Mouse (Mus musculus) kidney, adult 2 months (tissue): ENCODE measurements at regions not wholly inside any gene's neighbourhood (a gene's known extent, or its start where the extent isn't known, plus 50 kb on each side); places are given as distances from the start of the nearest gene placed in this dataset.
A peak's percentile ranks its signal among the peaks of the same experiment; 100 is the strongest.

Source experiments
- DNase-seq: peaks from one replicate; pipeline ENCODE4 v3.0.0; 2021
- H3K27ac ChIP-seq: fragments of 200-500 bp; 2 replicates; pipeline ENCODE4 v1.5.1; 2012; ENCODE audit warnings: low read depth, low read length, control low read depth, inconsistent platforms; ENCODE audit not compliant: insufficient read depth
- H3K27me3 ChIP-seq: fragments of 200-500 bp; replicated peaks from 2 replicates; pipeline ENCODE4 v1.6.1; 2012; ENCODE audit warnings: mild to moderate bottlenecking, moderate library complexity, low read length, inconsistent platforms; ENCODE audit not compliant: control insufficient read depth, insufficient read depth
- H3K36me3 ChIP-seq: fragments of 200-500 bp; 2 replicates; pipeline ENCODE4 v1.6.1; 2012; ENCODE audit warnings: mild to moderate bottlenecking, moderate library complexity, low read length, inconsistent platforms; ENCODE audit not compliant: control insufficient read depth, insufficient read depth
- H3K4me1 ChIP-seq: fragments of 200-500 bp; 2 replicates; pipeline ENCODE4 v1.6.1; 2011; ENCODE audit warnings: low read length; ENCODE audit not compliant: control insufficient read depth, insufficient read depth
- H3K4me3 ChIP-seq: fragments of 200-500 bp; 2 replicates; pipeline ENCODE4 v1.5.1; 2011; ENCODE audit warnings: mild to moderate bottlenecking, low read depth, low read length, control low read depth; ENCODE audit not compliant: insufficient read depth
- CTCF ChIP-seq: fragments of 200-500 bp; conservative IDR thresholded peaks from 2 replicates; pipeline ENCODE4 v1.5.1; 2011; ENCODE audit warnings: low read depth, mild to moderate bottlenecking, control low read depth, low read length, moderate library complexity, mixed read lengths; ENCODE audit not compliant: insufficient read depth, insufficient read length
- POLR2A ChIP-seq: fragments of 200-500 bp; IDR thresholded peaks from one replicate; pipeline ENCODE4 v1.6.1; 2011; ENCODE audit warnings: low read depth, low read length, control low read depth
- WGBS: fragments of 180-500 bp; shearing (Covaris S2); methylation state at CpG from one replicate; pipeline ENCODE4 v1.1.7; 2018; 5-methylcytosine and 5-hydroxymethylcytosine counted together

- WGBS = 69% methylated on average over 5 of the region's 5 CpGs
- TF ChIP-seq CTCF (no peak), POLR2A (no peak)
- H3K27me3 ChIP-seq = no peaks in the 10 kb centered on the region
- no peaks in the 10 kb centered on the region for H3K36me3 ChIP-seq
- no peak overlapping the region for H3K27ac ChIP-seq
- no peak for DNase-seq
- no peak overlapping the region for H3K4me3 ChIP-seq
- H3K4me1 ChIP-seq = no peaks in the 10 kb centered on the region
These were observed 129.8 kb upstream of the Klf4 start for GRCm38 (mm10) chr4:55662041-55662440.

DNA sequence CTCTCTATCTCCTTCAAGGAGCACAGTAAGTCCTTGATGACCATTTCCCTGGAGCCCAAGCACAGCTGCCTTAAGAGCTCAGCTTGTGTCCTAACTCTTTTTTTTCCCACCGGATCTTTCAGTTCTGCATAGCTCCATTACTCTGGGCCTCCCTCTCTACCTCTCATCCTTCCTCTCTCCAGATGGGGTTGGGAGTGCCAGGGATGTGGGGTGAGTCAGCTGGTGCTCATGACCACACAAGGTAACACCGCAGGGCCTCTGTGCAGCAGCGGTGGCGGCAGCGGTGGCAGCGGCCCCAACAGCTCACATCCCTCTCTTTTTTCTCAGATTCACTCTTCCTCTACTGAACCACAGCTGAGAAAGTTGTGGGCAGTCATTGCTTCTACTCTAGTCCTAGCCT, 126.6 kb upstream of the Klf4 start:
- TF ChIP-seq CTCF (no peak), POLR2A (no peak)
- Histone ChIP-seq H3K27me3 (no peaks in the 10 kb centered on the region), H3K4me1 (no peaks in the 10 kb centered on the region), H3K4me3 (no peak overlapping the region), H3K36me3 (no peaks in the 10 kb centered on the region), H3K27ac (no peak overlapping the region)
- 91% methylated on average over 6 of the region's 6 CpGs for WGBS
- DNase-seq = no peak

DNA sequence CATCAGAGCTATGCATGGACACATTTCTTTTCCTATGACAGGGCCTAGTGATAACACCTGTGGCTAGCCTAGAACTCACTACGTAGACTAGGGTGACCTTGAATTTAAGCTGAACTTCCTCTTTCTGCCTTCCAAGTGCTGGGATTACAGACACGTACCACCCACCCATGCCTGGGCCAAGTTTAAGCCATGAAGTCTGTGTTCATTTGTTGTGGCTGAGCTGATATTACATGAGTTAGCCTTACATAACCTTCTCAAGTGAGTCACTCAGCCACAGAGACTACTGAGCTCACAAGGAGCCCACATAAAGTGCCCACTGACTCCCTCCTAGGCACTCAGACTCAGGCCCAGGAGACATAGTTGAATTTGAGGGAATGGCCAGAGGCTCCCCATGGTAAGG, 123.1 kb upstream of the Klf4 start:
- Histone ChIP-seq H3K36me3 (no peaks in the 10 kb centered on the region), H3K27ac (no peak overlapping the region), H3K4me1 (0 out of 2 replicates have a peak, but pooled peaks cover 3% of the 10 kb centered on the region), H3K27me3 (no peaks in the 10 kb centered on the region), H3K4me3 (no peak overlapping the region)
- no peak for TF ChIP-seq POLR2A
- TF ChIP-seq CTCF = no peak
- 82% methylated on average over 2 of the region's 2 CpGs for WGBS
- DNase-seq = no peak

DNA sequence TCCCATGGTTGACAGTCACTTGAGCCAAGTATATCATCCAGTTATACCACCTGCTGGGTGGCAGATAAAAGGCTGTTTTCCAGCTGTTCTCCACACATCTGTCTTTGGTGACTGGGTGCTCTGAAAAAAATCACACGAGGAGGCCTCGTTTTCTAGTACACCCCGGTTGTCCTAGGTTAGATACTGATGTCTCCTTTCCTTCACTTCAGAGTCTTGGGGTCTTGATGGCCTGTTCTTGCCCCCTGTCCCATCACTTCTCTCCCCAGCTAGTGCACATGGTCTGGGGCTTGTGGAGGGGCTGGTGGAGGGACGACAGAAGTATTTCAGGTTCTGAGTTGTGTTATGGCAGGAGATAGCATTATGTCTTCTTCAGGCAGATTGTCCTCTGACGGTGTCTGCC, 120.4 kb upstream of the Klf4 start:
- Histone ChIP-seq H3K4me3 (no peak overlapping the region), H3K27ac (peak overlapping the region; percentile 76), H3K4me1 (0 out of 2 replicates have a peak, but pooled peaks cover 3% of the 10 kb centered on the region), H3K27me3 (no peaks in the 10 kb centered on the region), H3K36me3 (no peaks in the 10 kb centered on the region)
- 81% methylated on average over 5 of the region's 5 CpGs for WGBS
- no peak for DNase-seq
- TF ChIP-seq POLR2A (no peak), CTCF (no peak)

DNA sequence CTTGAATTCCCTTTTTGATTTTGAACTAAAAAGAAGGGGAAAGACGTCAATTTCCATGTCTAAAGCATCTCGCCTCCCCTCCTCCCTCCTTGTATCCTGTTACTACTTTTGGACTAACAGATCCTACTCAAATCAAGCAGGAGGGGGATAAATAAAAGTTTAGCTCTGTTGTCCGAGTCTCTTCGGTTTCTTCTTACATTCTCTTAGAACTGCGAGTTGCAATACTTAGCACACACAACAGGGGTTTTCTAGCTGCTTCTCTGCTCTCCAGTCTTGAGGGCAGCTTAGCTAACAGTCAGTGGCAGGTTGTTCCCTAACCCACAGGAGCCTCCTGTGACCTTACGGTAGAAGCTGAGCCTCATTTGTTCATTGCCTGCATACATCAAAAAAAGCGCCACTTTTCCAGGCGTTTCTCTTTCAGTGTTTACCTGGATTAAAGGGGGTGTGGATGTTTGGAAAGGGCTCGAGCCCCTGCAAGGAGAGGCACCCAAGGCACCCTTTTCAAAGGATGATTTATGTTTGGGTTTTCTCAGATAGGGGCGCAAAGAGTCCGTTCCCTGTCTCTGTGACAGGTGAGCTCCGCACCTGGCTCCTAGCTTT, 119.6 kb upstream of the Klf4 start:
- no peaks in the 10 kb centered on the region for H3K27me3 ChIP-seq
- H3K36me3 ChIP-seq = no peaks in the 10 kb centered on the region
- no peak for TF ChIP-seq POLR2A
- no peak for TF ChIP-seq CTCF
- H3K4me3 ChIP-seq = peak overlapping the region; percentile 41
- peak overlapping the region; percentile 76 for H3K27ac ChIP-seq
- 28% methylated on average over 12 of the region's 12 CpGs for WGBS
- no peak for DNase-seq
- H3K4me1 ChIP-seq = 0 out of 2 replicates have a peak, but pooled peaks cover 3% of the 10 kb centered on the region

GRCm38 (mm10) chr4:55651051-55651763, 118.9 kb upstream of the Klf4 start:
- H3K4me1 ChIP-seq = 0 out of 2 replicates have a peak, but pooled peaks cover 3% of the 10 kb centered on the region
- peak overlapping the region; percentile 96 for H3K27ac ChIP-seq
- no peaks in the 10 kb centered on the region for H3K36me3 ChIP-seq
- peak overlapping the region; percentile 44 for H3K4me3 ChIP-seq
- H3K27me3 ChIP-seq = no peaks in the 10 kb centered on the region
- DNase-seq = peak; percentile 94
- TF ChIP-seq CTCF = no peak
- peak; percentile 87 for TF ChIP-seq POLR2A
- WGBS = under 1% methylated on average over 56 of the region's 56 CpGs

GRCm38 (mm10) chr4:55650186-55650585, 117.9 kb upstream of the Klf4 start:
- no peaks in the 10 kb centered on the region for H3K27me3 ChIP-seq
- DNase-seq = peak; percentile 22
- H3K4me1 ChIP-seq = 0 out of 2 replicates have a peak, but pooled peaks cover 3% of the 10 kb centered on the region
- WGBS = 45% methylated on average over 7 of the region's 7 CpGs
- no peaks in the 10 kb centered on the region for H3K36me3 ChIP-seq
- H3K27ac ChIP-seq = no peak overlapping the region
- no peak overlapping the region for H3K4me3 ChIP-seq
- no peak for TF ChIP-seq POLR2A
- TF ChIP-seq CTCF = no peak
